Mouse (Mus musculus): ENCODE data around the gene Hist1h2ah.

GRCm38 (mm10) chr13:22037415-22037814 lies 2.0 kb upstream of the Hist1h2ah start:
- TF ChIP-seq CTCF (IDR thresholded peaks at IDR 0.05; ENCODE audit: low read depth) (no peak), EP300 (IDR thresholded peaks at IDR 0.05; ENCODE audit: low read depth) (no peak)

Measured in liver, embryonic 14.5 days (tissue).